Mouse (Mus musculus) embryo, embryonic 10.5 days (tissue): ENCODE results near the gene Itga7.

Source experiments
- DNase-seq: peaks from one replicate; pipeline ENCODE4 v3.0.0-alpha.2; 2015; ENCODE audit warnings: low spot score

The Itga7 gene

DNA sequence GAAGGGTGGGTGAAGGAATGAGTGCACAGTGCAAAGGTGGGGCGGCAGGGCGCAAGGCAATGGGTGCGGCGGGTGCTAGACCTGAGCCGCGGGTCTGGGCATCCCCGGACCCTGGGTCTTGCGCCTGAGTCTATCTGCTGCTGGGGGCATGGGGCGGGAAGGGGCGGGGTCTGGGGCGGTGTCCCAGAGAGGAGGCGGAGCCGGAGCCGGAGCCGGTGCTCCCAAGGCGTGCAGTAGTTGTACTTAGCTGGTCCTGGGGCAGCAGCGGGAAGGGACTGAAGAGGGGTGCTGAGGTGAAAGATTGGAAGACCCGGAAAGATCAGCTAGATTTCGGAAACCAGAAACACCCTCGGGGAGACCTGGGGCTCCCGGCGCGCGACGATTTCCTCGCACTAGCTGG is at the start of gene Itga7:
Gene Itga7 (plus strand): TSS at position 245 of the 400 bp plus-strand sequence.
- peak; percentile 72 for DNase-seq

DNA sequence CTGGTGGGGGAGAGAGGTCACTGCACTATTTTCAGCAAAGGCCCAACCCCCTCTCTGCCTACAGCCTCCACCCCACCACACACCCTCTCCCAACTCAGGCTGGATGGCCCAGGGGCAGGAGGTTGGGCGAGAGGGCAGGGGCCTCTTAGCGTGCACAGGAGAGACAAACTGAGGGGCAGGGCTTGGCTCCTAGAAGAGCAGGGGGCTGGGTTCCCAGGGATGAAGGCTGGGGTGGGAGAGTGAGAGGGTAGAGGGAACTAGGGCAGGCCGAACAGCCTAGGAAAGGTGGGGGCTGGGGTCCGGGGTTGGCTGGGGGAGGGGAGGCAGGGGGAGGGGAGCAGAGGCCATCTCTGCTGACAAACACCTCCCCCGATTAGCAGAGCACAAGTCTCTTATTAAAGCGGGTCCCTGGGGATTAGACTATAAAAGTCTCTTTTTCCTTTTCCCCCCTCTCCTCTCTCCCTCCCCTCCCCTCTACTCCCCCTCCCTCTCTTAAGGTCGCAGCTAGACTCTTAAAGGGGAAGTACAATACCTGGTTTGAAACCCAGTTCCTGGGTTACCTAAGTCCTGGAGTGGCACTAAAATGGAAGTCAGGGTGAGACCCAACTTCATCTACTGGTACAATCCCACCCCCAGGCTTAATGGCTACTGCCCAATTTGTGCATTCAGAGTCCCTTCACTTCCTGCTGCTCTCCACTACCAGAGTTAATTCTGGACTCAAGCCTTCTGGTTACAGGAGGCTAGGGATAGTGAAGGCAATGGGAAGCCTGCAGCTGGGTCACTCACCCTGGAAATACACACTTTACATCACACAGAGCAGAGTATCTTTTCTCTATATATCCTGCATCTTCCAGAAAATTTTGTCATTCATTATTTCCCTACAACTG is 44.4 kb upstream of the Itga7 start:
- DNase-seq = peak; percentile 91

DNA sequence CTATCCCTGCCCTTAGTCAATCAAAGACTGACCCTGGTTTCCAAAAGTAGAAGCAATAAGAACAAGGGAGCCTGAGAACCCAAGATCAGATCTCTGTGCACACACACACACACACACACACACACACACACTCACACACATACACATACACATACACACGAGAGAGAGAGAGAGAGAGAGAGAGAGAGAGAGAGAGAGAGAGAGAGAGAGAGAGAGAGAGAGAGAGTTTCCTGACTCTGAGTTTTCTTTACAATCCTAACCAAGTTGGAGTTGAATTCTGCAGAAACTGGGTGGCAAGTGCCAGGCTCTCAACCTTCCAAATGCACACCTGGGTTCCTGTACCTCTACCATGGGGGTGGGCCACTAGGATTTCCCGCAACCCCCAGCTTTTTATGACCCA is 43.8 kb upstream of the Itga7 start:
- DNase-seq = peak; percentile 19

DNA sequence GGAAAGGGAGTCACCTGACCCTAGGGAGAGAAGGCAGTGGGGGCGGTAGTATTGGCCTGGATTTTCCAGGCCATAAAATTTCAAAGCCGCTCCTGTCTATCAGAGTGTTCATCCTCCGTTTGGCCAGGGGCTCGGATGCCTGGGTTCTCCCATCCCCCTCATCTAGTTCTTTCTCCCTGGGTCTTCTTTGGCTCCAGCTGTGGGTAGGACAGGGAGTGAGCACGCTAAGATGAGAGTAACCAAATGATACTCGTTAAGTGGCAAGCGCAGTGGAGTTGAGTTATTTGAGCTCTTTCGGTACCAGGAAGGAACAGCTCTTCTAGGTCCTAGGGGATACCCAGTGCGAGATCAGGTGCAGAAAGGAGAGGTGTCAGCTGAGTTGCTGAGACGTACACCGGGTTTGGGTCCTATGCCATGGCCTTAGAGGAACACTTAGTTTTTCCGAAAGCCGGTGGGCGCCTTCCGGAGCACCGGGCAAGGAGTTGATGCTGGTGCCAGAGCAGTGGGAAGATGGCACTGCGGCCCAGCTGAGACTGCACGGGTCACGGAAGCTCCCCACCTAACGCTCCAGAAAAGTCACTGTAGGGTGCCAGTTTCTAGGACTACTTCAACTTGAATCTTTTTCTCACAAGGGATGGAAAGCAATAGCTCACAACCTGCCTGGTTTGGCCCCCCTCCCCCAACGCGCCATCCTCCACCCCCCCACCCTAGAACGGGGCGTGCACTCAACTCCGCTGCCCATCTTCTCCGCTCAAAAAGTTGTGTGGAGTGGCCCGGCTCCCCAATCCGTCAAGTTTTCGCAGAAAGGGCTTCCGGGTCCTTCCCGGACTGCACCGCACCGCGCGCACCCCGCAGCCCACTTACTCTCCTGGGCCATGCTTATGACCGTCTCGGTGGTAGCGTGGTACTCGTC is 43.0 kb upstream of the Itga7 start:
- DNase-seq = peak; percentile 50

DNA sequence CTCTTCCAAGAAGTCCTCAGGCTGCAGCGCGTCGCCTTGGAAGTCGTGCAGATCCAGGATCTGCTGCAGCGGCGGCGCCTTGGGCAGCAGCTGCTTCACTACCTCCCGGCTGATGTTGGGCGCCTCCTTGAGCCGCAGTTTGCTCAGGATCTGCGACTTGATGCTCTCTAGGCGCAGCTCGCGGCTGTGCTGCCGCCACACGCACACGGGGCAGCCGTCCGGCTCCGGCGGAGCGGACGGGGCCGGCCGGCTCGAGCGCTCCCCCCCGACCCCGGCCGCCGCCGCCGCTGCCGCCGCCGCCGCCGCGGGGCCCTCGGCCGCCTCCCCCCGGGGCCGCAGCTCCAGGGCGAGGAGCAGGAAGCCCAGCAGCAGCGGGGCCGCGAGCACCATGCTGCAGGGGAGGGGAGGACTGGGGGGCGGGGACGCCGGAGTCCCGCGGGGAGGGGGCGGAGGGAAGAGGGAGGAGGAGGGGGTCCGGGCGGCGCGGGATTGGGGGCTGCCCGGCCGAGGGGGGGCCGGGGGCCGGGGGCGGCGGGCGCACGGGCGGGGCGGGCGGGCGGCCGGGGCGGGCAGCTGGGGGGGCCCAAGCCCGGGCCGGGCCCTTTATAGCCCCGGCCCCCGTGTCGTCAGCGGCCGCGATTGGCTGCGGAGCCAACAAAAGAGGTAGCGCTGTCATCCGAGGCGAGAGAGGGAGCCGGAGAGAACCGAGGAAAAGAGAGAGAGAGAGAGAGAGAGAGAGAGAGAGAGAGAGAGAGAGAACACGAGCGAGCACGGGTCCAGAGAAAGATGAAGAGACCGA is 42.1 kb upstream of the Itga7 start, which contains the start of gene Gdf11:
Gene Gdf11 (minus strand): TSS at position 423 of the 799 bp plus-strand sequence.
- peak; percentile 91 for DNase-seq

DNA sequence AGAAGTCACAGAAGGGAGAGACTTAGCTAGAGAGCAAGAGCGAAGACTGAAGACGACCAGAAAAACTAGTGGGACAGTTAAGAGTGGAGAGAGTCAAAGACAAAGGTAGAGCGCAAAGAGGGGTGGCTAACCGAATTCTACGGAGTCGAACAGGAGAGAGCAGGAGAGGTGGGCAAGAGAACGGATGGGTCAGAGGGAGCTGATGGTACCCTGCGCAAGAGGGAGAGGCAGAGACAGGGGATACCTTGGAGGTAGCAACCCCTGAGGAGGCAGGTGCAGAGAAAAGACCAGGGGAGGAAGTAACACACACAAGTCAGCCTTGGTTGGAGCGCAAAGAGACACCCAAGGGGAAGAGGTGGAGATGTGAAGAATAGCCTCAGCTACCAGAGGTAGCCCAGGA is 41.4 kb upstream of the Itga7 start:
- DNase-seq = no peak

DNA sequence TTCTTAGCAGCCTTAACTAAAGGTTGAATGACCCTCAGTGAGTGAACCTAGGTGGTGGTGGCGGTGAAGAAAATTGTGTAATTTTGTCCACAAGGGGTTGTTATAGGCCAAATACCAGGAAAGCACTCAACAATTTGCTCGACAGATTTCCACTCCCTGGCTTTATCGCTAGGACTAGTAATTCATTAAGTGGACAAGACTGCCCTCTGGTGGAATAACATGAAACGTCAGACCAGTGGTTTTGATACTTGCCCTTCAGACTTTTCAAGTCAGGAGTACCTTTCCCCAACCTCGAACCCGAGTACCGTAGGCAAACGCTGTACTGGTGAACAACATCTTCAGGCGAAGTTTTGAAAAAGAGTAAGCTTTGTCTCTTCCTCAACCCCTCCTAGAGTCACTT is 38.2 kb upstream of the Itga7 start:
- DNase-seq = peak; percentile 99

DNA sequence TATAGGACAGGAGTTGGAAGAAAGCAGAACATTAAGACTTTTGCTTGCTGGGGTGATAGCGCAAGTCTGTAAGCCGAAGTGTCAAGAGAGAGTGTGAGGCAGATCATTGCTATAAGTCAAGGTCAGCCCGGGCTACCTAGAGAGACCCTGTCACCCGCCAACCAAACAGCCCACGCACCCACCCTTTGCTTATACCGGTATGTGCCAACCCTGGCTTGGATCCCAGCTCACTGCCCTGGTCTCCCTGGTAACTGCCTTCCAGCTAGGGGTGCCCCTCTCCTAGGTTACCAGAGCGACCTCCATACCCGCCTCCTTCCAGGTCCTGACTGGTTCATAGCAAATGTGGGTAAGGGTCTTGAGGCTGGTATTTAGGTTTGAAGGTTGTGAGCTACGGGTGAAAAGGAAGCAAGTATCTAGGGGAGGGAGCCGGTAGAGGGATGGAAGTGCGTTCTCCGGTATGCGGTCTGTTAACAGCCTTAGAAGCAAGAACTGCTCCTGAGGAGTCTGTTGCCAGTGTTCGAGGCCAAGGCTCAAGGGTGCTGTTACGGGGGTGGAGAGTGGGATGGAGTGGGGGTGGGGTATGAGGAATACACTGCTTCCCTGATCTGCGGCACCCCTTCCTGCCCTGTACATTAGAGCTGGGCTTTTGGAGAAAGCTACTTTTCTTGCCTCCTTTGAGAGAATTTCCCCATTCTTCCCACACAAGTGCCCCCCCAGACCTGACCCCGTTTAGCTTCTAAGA is 37.5 kb upstream of the Itga7 start:
- DNase-seq = no peak

DNA sequence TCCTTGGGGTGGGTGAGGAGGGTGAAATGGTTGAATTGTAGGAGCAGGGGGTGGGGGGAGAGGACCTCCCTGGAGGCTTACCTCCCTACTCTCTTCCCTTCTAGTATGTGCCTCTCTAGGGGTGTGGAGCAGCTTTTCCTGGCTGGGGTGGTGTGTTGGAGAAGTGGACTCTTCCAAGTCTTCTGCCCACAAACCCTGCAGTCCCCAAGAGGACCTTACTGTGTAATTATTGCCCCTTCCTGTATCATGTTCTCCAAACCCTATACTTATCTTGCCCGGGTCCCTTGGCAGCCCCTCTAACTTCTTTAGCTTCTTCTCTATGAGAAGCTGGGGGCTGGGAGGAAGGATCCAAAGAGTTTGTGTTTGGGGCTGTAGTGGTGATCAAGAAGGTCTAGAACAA is 36.8 kb upstream of the Itga7 start:
- no peak for DNase-seq

DNA sequence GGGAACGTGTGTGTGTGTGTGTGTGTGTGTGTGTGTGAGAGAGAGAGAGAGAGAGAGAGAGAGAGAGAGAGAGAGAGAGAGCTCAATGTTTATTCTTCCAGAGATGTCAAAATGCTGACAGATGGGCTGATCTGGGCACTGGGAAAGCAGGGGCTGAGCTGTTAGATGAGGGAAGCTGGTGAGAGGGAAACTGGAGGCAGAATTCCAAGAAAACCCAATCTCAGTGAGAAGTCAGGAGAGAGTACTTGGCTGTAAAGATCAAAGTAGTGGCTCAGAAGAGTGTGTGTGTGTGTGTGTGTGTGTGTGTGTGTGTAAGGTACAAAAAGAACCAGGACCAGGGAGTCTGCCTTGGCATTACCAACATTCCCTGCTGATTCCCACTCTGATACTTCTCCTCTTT is 36.1 kb upstream of the Itga7 start:
- no peak for DNase-seq

DNA sequence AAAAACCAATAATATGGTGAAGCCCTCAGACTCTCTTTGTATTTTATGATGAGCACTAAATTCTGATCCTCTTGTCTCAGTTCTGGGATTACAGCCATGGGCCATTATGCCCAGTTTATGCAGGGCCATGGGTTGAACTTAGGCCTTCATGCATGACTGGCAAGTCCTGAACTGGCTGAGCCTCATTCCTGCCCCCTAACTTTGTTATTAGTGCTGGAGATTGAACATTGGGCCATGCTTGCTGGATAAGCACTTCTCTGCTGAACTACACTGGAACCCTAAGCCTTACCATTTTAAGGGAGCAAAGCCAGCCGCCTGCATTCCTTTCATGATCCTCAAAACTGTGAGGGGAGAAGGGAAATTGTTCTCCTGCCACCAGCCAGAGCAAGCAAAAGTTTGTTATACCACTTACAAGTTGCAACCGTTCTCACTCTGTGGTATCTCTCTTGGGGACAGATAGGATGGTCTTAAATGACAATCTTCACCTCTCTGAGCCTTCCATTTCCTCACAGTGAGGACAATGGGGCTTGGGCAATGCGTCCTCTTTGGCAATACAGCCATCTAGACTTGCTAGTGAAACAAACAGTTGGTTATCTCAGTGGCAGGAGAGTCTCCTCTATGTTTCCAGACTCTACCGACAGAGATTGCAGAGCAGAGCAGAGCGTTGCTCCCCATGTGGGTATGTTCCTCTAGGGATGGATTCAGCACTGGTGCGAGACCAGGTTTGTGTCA is 33.7 kb upstream of the Itga7 start:
- DNase-seq = no peak

DNA sequence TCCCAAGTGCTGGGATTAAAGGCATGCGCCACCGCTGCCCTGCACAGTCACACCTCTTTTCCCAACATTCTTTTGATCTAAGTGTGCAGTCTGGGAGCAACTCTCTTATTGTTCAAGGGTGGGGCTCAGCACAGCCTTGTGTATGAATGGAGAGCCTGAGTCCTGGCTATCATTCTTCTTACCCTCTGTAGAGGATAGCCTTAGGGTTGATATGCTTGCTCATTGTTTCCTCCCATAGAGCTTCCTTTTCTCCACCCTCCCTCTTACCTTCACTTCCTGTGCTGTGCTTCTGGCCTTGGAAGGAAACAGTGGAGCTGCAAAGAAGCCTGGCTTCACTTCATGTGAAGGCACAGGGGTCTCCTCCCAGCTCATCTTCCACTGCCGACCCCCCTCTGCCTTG is 32.9 kb upstream of the Itga7 start, which contains the start of gene Cd63:
Gene Cd63 (plus strand): TSS at position 292 of the 400 bp plus-strand sequence.
- no peak for DNase-seq

DNA sequence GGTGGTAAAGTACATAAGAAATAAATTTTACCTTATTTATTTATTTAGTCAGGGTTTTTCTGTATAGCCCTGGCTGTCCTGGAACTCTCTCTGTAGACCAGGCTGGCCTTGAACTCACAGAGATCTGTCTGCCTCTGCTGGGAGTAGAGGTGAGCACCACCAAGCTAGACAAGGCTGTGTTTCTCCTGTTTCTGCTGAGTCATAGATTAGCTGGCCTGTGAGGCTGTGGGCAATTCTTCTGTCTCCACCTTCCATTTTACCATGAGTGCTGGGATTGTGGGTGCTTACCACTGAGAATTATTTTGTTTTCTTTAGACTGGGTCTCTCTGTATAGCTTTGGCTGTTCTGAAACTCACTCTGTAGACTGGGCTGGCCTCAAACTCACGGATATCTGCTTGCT is 32.2 kb upstream of the Itga7 start:
- no peak for DNase-seq

DNA sequence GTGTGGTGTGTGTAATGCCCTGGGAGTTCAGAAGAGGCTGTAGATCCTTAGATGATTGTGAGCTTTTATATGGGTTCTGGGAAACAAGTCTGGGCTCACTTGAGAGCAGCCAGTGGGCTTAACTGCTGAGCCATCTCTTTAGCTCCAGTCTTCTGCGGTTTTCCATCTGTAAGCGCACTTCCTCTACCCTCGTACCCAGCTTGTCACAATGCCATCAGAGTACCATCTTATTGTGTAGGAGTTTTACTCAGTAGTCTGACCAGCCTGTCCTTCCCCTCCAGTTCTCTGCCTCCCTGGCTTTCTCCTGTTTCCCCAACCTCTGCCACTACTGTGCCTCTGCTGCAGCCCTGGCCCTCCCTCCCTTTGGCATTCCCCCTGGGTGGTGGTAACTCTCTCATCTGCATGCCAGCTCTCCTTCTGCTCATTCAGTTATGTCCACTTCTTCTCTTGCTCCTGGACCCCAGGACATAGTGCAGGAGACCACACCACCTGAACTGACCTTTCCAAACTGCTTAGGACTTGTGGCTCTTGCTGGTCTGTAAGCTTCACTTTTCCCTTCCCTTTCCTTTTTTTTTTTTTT is 31.1 kb upstream of the Itga7 start:
- no peak for DNase-seq

DNA sequence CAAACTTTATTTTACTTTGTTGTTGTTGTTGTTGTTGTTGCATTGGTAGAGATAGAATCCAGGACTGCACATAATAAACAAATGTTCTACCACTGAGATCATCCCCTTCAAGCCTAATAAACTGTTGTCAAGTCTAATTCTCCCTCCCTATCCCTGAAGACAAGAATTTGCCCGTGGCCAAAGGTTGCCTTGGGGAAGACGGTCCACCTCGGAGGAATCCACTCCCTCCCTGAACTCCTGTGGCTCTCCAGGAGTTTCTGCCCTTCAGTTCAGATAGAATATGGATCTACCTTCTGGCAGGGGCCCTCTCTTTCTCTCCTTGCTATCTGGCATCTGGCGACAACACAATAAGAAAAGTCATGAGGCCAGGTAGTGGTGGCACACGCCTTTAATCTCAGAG is 28.8 kb upstream of the Itga7 start:
- no peak for DNase-seq

DNA sequence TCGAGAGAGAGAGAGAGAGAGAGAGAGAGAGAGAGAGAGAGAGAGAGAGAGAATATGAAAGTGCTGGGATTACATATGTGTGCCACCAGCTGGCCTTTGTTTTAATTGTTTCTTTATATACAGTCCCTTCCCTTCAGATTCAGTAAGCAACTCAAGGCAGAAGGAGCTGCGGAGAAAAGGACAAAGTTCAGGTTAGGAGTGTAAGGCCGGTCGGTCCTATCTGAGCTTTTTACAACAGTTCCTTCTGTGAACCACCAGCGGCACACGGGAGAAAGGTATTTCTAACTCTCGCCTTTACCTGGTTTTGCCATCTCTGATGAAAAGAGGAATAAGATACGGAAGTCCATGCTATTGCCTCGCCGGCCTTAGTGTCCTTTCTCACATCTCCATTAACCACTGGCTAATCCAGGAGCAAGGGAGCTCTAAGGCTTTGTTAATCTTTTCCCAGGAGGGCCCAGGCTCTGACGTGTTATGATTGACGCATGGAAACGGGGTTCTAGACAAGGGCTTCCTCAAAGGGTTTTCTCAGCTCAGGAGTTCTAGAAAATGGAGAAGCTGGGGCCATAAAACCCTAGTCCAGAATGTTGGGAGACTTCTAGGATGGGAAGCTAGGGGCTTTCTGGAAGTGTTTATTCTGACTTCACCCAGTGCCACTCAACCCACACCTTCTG is 24.7 kb upstream of the Itga7 start:
- DNase-seq = peak; percentile 54

DNA sequence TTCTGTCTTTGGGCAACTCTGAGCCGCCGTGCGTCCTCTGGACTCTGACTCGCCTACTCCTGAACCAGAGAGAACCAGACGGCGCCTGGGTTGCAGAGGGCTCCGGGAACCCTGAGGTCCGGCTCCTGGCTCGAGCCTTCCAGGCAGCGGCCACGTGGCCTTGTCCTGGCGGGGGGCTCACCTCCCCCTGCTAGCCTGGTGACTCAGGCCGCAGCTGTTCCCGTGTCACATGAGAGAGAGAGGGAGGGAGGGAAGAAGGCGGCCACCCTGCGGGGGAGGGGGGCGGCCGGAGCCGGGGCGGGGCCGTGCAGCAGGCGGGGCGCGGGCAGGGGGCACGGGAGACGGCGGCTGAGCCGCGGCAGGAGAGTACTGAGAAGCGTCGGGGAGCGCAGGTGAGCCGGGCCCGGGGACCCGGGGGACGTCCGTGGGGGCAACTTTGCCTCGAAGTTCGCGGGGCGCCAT is 24.0 kb upstream of the Itga7 start:
- peak; percentile 90 for DNase-seq

DNA sequence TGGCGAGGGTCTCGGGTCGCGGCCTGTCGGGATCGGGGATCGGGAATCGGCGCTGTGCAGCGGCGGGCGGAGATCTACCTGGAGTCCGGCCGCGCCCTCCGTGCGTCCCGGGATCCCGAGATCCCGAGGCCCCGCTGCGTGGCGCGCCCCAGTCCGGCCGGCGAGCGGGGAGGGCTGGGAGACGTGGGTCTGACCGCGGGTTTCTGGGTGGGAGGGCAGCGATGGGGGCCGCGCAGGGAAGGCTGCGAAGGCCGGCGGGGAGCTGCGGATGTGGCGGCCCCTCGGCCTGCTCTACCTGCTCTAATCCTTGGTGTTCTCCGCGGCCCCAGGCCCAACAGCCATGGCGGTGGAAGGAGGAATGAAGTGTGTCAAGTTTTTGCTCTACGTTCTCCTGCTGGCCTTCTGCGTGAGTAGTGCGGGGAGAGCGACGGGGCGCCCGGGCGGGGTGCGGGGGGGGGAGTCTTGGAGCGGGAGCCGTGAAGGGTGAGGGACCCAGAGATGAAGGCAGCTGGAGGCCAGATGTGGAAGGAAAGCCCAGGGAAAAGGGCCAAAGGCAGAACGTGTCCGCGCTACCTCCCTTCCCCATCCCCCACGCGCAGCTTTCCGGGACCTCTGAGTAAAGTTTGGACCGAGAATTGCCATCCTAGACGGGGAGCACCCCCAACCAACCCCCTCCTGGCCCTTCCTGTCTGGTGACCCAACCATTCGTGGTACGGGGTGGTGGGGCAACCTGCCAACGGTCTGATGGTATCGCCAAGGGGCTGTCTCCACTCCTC is 23.4 kb upstream of the Itga7 start:
- DNase-seq = peak; percentile 62

DNA sequence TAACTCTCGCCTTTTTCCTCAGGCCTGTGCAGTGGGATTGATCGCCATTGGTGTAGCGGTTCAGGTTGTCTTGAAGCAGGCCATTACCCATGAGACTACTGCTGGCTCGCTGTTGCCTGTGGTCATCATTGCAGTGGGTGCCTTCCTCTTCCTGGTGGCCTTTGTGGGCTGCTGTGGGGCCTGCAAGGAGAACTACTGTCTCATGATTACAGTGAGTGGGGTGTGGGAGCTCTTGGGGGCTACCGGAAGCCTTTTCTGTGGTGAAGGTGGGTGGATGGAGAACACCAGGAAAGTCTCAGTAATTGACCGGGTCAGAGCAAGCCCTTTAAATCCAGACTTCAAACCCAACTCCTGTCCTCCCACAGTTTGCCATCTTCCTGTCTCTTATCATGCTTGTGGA is 22.2 kb upstream of the Itga7 start:
- DNase-seq = no peak
